Mouse (Mus musculus) splenic B cell, adult 2 months (primary cell): ENCODE data around the gene Ttc17.
A peak's percentile ranks its signal among the peaks of the same experiment; 100 is the strongest.

Source experiments
- DNase-seq: peaks from one replicate; pipeline ENCODE4 v3.0.0-alpha.2; 2011; ENCODE audit warnings: low read depth, low spot score
- H3K27me3 ChIP-seq: 2 replicates; pipeline ENCODE4 v1.6.1; 2012; ENCODE audit warnings: mild to moderate bottlenecking, low read length, moderate library complexity, mixed read lengths; ENCODE audit not compliant: control insufficient read depth, poor library complexity, insufficient read depth, severe bottlenecking
- H3K36me3 ChIP-seq: 2 replicates; pipeline ENCODE4 v1.6.1; 2012; ENCODE audit warnings: mild to moderate bottlenecking, low read length, moderate library complexity, mixed read lengths; ENCODE audit not compliant: control insufficient read depth, poor library complexity, insufficient read depth, severe bottlenecking

The Ttc17 gene

GRCm38 (mm10) chr2:94265221-94266191, 141.0 kb downstream of the Ttc17 start:
- no peak for DNase-seq
- no peaks in the 10 kb centered on the region for H3K27me3 ChIP-seq
- H3K36me3 ChIP-seq, result no peaks in the 10 kb centered on the region

- DNase-seq, result no peak
- no peaks in the 10 kb centered on the region for H3K36me3 ChIP-seq
- no peaks in the 10 kb centered on the region for H3K27me3 ChIP-seq
These were observed 141.8 kb downstream of the Ttc17 start for GRCm38 (mm10) chr2:94264631-94265098.

GRCm38 (mm10) chr2:94264006-94264405, 142.5 kb downstream of the Ttc17 start:
- no peaks in the 10 kb centered on the region for H3K36me3 ChIP-seq
- H3K27me3 ChIP-seq, result no peaks in the 10 kb centered on the region
- no peak for DNase-seq

DNA sequence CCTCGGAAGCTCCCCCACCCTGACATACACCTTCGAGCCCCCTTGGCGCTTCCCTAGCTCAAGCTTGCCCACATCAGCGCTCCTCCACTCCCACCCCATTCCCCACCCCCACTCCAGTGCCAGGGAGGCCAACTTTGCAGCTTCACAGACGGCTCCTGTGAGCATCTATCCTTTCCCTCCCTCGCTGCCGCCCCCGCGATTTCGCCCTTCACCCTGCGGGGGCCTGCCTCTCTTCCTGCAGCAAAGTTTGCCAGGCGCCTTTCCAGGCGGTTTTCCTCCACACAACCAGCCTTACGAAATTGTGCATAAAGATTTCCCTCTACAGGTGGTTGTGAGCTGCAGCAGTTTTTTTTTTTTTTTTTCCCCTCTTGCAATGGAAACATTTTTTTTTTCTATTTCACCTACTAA, 143.0 kb downstream of the Ttc17 start:
- no peak for DNase-seq
- Histone ChIP-seq H3K36me3 (no peaks in the 10 kb centered on the region), H3K27me3 (no peaks in the 10 kb centered on the region)

GRCm38 (mm10) chr2:94262917-94263529, 143.5 kb downstream of the Ttc17 start:
- Histone ChIP-seq H3K27me3 (no peaks in the 10 kb centered on the region), H3K36me3 (no peaks in the 10 kb centered on the region)
- no peak for DNase-seq

- peak; percentile 36 for DNase-seq
- Histone ChIP-seq H3K36me3 (no peaks in the 10 kb centered on the region), H3K27me3 (peaks cover 2% of the 10 kb centered on the region; the same call in 1 of the 2 replicates)
These were observed 152.4 kb downstream of the Ttc17 start for GRCm38 (mm10) chr2:94254102-94254501.
